Mouse (Mus musculus) lung, adult 2 months (tissue): Measurements from ENCODE around the gene Arhgap42. TPM values are rescaled to one million over a fixed set of nuclear protein-coding genes. Genes with fewer than 3 reads are reported as not detected.

Experiments used
- DNase-seq: peaks from one replicate; pipeline ENCODE4 v3.0.0; 2022
- H3K4me1 ChIP-seq: fragments of 200-500 bp; 2 replicates; pipeline ENCODE4 v1.6.1; 2011; ENCODE audit warnings: low read length; ENCODE audit not compliant: control insufficient read depth, insufficient read depth
- H3K4me3 ChIP-seq: fragments of 200-500 bp; replicated peaks from 2 replicates; pipeline ENCODE3; 2011; ENCODE audit warnings: low read depth, mild to moderate bottlenecking, control low read depth, low read length; ENCODE audit errors: extremely low read depth
- CTCF ChIP-seq: fragments of 200-500 bp; IDR thresholded peaks from 2 replicates; pipeline ENCODE4 v1.5.1; 2011; ENCODE audit warnings: mild to moderate bottlenecking, low read length, control low read depth; ENCODE audit not compliant: insufficient read depth
- POLR2A ChIP-seq: fragments of 200-500 bp; IDR thresholded peaks from 2 replicates; pipeline ENCODE4 v1.6.1; 2011; ENCODE audit warnings: low read depth, mild to moderate bottlenecking, control low read depth, low read length, borderline replicate concordance; ENCODE audit errors: extremely low read depth
- WGBS: fragments of 180-500 bp; shearing (Covaris S2); methylation state at CpG from one replicate; pipeline ENCODE4 v1.1.7; 2018; 5-methylcytosine and 5-hydroxymethylcytosine counted together
- polyA plus RNA-seq: library from polyadenylated mRNA; depleted of rRNA; stranded (reverse); fragments of >200 nt; gene quantifications from 2 replicates; pipeline ENCODE4 v1.2.3, GENCODE M21; 2012

Arhgap42 gene
- polyA plus RNA-seq, 1 experiment, result 9.3 TPM

DNA sequence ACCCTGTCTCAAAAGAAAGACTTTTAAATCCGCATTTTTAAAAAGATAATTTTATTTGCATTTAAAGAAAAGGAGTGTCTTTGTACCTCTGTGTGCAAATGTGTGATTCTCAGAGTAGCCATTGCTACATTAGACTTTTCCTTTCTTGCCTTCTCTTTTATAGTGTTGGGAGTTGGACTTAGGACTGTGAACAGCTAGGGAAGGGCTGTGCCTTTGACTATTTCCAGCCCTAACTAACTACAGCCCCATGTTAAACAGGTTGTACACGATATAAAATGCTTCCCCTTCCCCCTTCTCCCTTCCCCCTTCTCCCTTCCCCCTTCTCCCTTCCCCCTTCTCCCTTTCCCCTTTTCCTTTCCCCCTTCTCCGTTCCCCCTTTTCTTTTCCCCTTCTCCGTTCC lies 4.9 kb upstream of the Arhgap42 start:
- WGBS, result 55% methylated on average over 4 of the region's 4 CpGs
- H3K4me3 ChIP-seq, result no peak overlapping the region
- H3K4me1 ChIP-seq, result no peaks in the 10 kb centered on the region
- no peak for TF ChIP-seq CTCF
- no peak for TF ChIP-seq POLR2A
- DNase-seq, result no peak

- no peak for TF ChIP-seq POLR2A
- DNase-seq, result no peak
- 73% methylated on average over 7 of the region's 7 CpGs for WGBS
- H3K4me1 ChIP-seq, result no peaks in the 10 kb centered on the region; the same call in 1 of the 2 replicates
- no peak overlapping the region for H3K4me3 ChIP-seq
Observed at GRCm38 (mm10) chr9:9241202-9241795, 2.4 kb upstream of the Arhgap42 start.

DNA sequence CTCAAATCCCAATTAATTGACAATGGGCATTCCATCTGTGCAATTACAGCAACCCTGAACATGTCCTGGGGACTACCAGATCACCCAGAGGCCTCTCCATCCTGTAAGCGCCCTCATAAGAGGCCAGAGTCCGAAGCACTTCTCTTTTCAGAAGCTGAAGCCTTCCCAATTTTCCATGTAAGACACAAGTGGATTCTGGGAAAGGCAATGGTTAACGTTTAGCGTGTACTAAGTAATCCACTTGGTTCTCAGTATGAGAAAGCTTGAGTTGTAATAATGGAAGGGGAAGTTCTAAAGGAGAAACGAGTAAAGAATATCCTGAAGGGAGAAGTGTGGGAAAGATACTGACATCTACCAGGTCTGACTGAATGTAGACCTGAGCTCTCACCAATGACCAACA lies 1.4 kb downstream of the Arhgap42 start:
- DNase-seq, result no peak
- TF ChIP-seq CTCF, result no peak
- no peak for TF ChIP-seq POLR2A
- Histone ChIP-seq H3K4me3 (peak overlapping the region; percentile 51), H3K4me1 (no peaks in the 10 kb centered on the region; the same call in 1 of the 2 replicates)
- 46% methylated on average over 5 of the region's 5 CpGs for WGBS

DNA sequence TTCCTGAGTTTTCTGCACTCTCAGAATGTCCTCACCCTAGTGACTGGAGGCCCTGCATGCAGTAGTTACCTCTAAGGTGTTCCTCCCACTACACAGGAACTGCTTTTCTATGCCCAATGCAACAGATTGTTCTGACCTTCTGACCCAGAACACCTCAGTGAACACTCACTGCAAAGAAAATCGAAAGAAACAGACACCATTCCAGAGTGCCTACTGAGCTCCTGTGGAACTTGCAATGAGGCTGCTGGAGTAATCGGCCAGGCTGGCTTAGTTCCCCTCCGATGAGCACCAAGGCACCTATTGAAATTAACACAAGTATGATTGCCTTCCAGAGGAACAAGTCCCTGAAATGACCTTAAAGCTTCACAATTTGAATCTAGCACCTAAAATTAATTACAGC lies 9.2 kb downstream of the Arhgap42 start:
- WGBS, result 61% methylated on average over 3 of the region's 3 CpGs
- H3K4me3 ChIP-seq, result no peak overlapping the region
- H3K4me1 ChIP-seq, result no peaks in the 10 kb centered on the region; the same call in 1 of the 2 replicates
- DNase-seq, result no peak
- TF ChIP-seq POLR2A, result no peak
- no peak for TF ChIP-seq CTCF

DNA sequence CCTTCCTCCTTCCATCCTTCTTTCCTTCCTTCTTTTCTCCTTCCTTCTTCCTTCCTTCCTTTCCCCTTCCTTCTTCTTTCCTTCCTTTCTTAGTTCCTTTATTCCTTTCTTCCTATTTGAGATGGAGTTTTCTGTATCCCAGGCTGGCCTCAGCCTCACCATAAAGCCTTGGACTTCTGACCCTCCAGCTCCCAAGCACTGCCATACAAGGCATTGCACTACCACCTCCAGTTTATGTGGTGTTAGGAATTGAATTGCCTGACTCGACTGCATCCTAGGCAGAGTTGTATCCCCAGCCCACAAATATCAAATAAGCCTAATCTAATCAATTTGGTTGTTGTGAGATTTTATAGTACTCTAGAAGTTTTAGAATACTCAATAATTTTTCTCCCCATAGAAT lies 14.1 kb downstream of the Arhgap42 start:
- Histone ChIP-seq H3K4me3 (no peak overlapping the region), H3K4me1 (no peaks in the 10 kb centered on the region; the same call in 1 of the 2 replicates)
- no peak for TF ChIP-seq POLR2A
- TF ChIP-seq CTCF, result no peak
- DNase-seq, result no peak
- 63% methylated on average over 1 of the region's 1 CpGs for WGBS

- H3K4me1 ChIP-seq, result no peaks in the 10 kb centered on the region
- no peak for DNase-seq
- 75% methylated on average over 3 of the region's 3 CpGs for WGBS
- no peak overlapping the region for H3K4me3 ChIP-seq
- no peak for TF ChIP-seq CTCF
- no peak for TF ChIP-seq POLR2A
Observed at GRCm38 (mm10) chr9:9223384-9223783, 15.5 kb downstream of the Arhgap42 start.

DNA sequence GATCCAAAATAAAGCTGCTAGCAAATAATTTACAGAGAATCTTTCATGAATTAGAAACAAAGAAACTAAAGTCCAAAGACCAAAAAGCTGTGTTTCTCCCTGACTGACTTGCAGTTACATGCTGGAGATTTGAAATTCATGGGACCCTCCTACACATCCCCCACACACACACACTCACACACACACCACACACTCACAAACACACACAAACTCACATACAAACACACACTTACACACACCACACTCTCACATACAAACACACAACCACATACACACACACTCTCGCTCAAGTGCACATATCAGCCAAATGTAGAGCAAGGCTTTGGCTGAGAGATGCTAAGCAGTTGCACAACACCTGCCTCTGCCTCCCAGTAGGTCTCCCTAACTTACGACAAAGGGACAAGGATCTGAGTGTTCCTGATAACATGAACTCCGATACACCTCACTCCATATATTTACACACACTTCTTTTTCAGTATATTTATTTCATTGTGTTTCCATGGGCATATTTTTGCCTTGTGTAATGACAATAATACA lies 16.9 kb downstream of the Arhgap42 start:
- H3K4me1 ChIP-seq, result no peaks in the 10 kb centered on the region; the same call in 1 of the 2 replicates
- no peak overlapping the region for H3K4me3 ChIP-seq
- TF ChIP-seq CTCF (no peak), POLR2A (no peak)
- 74% methylated on average over 3 of the region's 3 CpGs for WGBS
- no peak for DNase-seq

- WGBS, result 86% methylated on average over 4 of the region's 4 CpGs
- H3K4me1 ChIP-seq, result no peaks in the 10 kb centered on the region; the same call in 1 of the 2 replicates
- TF ChIP-seq CTCF, result no peak
- no peak for TF ChIP-seq POLR2A
- no peak overlapping the region for H3K4me3 ChIP-seq
- no peak for DNase-seq
Observed at GRCm38 (mm10) chr9:9221185-9221584, 17.7 kb downstream of the Arhgap42 start.

DNA sequence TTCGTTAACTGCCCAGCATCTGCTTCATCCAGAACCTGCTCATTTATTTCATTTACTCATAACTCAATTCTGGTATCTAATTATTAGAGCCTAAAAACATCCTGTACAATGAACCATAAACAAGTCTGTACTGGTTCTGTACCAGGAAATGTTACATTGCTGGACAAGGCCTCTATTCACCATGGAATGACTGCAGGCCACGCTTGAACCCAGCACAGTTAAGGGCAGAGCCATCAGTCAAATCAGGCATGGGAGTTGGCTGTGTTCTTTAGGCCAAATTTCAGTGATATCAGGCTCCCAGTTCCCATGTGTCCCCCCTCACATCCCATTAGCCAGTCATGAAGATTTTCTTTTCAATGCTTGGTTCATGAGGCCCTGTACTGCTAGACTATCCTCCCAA lies 20.6 kb downstream of the Arhgap42 start:
- no peak for DNase-seq
- 67% methylated on average over 2 of the region's 2 CpGs for WGBS
- TF ChIP-seq POLR2A (no peak), CTCF (no peak)
- Histone ChIP-seq H3K4me1 (no peaks in the 10 kb centered on the region; the same call in 1 of the 2 replicates), H3K4me3 (no peak overlapping the region)

DNA sequence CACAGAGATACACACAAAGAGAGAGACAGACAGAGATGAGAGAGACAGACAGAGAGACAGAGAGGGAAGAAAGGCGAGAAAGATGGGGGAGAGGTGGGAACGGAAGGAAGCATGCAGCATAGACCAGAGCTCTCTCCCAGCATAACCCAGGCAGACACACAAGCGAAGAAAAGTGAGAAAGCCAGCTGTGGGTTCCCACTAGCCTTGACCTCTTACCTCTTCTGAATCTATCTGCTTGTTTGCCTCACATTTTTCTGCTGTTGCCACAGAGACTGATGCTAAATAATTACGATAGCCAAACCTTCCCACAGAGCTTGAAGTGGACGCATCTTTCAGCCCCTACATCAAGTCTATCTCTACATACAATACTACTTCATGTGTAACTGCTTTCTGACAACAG lies 24.1 kb downstream of the Arhgap42 start:
- Histone ChIP-seq H3K4me1 (no peaks in the 10 kb centered on the region; the same call in 1 of the 2 replicates), H3K4me3 (no peak overlapping the region)
- 77% methylated on average over 5 of the region's 5 CpGs for WGBS
- no peak for DNase-seq
- TF ChIP-seq CTCF (no peak), POLR2A (no peak)
